Mouse (Mus musculus): Measurements from ENCODE around the gene Ndufa13. TPM values are rescaled to one million over a fixed set of nuclear protein-coding genes. Genes with fewer than 3 reads are reported as not detected.
A peak's percentile ranks its signal among the peaks of the same experiment; 100 is the strongest.

Ndufa13 gene
- polyA plus RNA-seq, 1 experiment from 2014 or later = 233 TPM

- Histone ChIP-seq H3K4me3 (ENCODE audit: low read length) (peak overlapping the region; percentile 80), H3K27ac (ENCODE audit: low read length) (peak overlapping the region; percentile 93), H3K27me3 (replicated peaks; ENCODE audit: control insufficient read depth, insufficient read depth, low read length) (no peaks in the 10 kb centered on the region), H3K36me3 (ENCODE audit: control insufficient read depth, insufficient read depth, low read length) (no peaks in the 10 kb centered on the region), H3K4me2 (ENCODE audit: low read depth, low read length) (peak overlapping the region; percentile 98), H3K9ac (ENCODE audit: low read depth, low read length) (peak overlapping the region; percentile 87), H3K9me3 (ENCODE audit: control insufficient read depth, low read length) (no peaks in the 10 kb centered on the region), H3K4me1 (ENCODE audit: control insufficient read depth, insufficient read depth, low read length) (peaks cover 42% of the 10 kb centered on the region)
- WGBS = 14% methylated on average over 12 of the region's 12 CpGs
- no peak for ATAC-seq
Observed at GRCm38 (mm10) chr8:69900895-69901451, 1.4 kb downstream of the Ndufa13 start.

- Histone ChIP-seq H3K9ac (ENCODE audit: low read depth, low read length) (no peak overlapping the region), H3K9me3 (ENCODE audit: control insufficient read depth, low read length) (no peaks in the 10 kb centered on the region), H3K4me1 (ENCODE audit: control insufficient read depth, insufficient read depth, low read length) (peaks cover 42% of the 10 kb centered on the region), H3K36me3 (ENCODE audit: control insufficient read depth, insufficient read depth, low read length) (0 out of 2 replicates have a peak, but pooled peaks cover 2% of the 10 kb centered on the region), H3K4me3 (ENCODE audit: low read length) (no peak overlapping the region), H3K4me2 (ENCODE audit: low read depth, low read length) (no peak overlapping the region), H3K27ac (ENCODE audit: low read length) (no peak overlapping the region), H3K27me3 (replicated peaks; ENCODE audit: control insufficient read depth, insufficient read depth, low read length) (no peaks in the 10 kb centered on the region)
- 93% methylated on average over 2 of the region's 2 CpGs for WGBS
- no peak for ATAC-seq
Observed at GRCm38 (mm10) chr8:69899876-69900275, 2.5 kb downstream of the Ndufa13 start.

DNA sequence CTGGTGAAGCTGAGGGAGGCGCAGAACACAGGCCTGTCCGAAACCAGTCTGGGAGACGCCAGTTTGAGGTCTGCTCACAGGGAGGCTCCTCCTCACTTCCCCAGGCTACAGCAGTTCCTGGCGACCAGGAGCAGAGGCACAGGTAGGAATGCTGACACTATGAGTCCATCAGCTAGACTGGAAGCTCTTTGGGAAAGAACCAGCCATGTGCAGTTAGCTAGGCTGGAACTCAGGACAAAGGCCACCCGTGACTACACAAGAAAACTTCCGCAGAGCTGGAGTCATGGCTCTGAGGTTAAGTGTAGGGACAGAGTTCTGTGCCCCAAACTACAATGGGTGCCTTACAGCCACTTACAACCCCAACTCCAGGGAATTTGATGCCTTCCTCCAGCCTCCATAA, 4.5 kb downstream of the Ndufa13 start:
- Histone ChIP-seq H3K27me3 (replicated peaks; ENCODE audit: control insufficient read depth, insufficient read depth, low read length) (no peaks in the 10 kb centered on the region), H3K4me3 (ENCODE audit: low read length) (no peak overlapping the region), H3K9ac (ENCODE audit: low read depth, low read length) (peak overlapping the region; percentile 32; the same call in 1 of the 2 replicates), H3K27ac (ENCODE audit: low read length) (no peak overlapping the region), H3K4me2 (ENCODE audit: low read depth, low read length) (no peak overlapping the region), H3K9me3 (ENCODE audit: control insufficient read depth, low read length) (no peaks in the 10 kb centered on the region), H3K4me1 (ENCODE audit: control insufficient read depth, insufficient read depth, low read length) (peaks cover 34% of the 10 kb centered on the region), H3K36me3 (ENCODE audit: control insufficient read depth, insufficient read depth, low read length) (0 out of 2 replicates have a peak, but pooled peaks cover 2% of the 10 kb centered on the region)
- ATAC-seq = no peak
- WGBS = 85% methylated on average over 6 of the region's 6 CpGs

DNA sequence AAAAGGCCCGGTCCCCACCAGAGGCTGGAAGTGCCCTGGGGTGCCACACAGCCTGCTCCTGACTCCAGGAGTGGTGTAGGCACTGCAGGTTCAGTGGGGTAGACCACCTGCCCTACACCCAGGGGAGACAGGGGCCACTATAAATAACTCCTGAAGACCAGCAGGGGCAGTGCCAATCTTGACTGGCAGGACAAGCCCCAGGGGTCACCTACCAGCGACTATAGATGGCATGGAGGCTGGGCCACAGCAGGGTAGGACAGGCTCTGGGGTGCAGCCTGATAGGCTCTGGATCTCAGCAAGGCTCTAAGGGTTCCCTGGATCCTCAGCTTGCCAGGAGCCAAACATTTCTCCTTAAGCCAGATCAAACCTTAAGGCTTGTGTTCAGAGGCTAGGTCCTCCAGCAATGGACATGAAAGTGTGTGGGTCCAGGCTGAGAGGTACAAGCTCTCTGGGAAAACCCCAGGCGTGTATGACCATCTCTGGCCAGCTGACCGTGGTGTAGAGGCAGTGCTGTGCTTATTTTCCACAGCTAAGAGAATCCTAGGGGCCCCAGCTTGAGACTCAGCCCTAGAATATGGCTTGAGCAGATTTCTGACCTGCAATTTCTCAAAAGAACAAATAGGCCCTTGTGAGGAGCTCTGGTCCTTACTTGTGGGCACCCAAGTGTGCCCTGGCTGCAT, 6.4 kb downstream of the Ndufa13 start:
- Histone ChIP-seq H3K9ac (ENCODE audit: low read depth, low read length) (peak overlapping the region; percentile 30; the same call in 1 of the 2 replicates), H3K4me1 (ENCODE audit: control insufficient read depth, insufficient read depth, low read length) (peaks cover 24% of the 10 kb centered on the region), H3K36me3 (ENCODE audit: control insufficient read depth, insufficient read depth, low read length) (0 out of 2 replicates have a peak, but pooled peaks cover 2% of the 10 kb centered on the region), H3K27me3 (replicated peaks; ENCODE audit: control insufficient read depth, insufficient read depth, low read length) (0 out of 2 replicates have a peak, but pooled peaks cover under 1% of the 10 kb centered on the region), H3K9me3 (ENCODE audit: control insufficient read depth, low read length) (no peaks in the 10 kb centered on the region), H3K4me2 (ENCODE audit: low read depth, low read length) (no peak overlapping the region), H3K27ac (ENCODE audit: low read length) (no peak overlapping the region), H3K4me3 (ENCODE audit: low read length) (no peak overlapping the region)
- WGBS = 76% methylated on average over 4 of the region's 4 CpGs
- no peak for ATAC-seq

GRCm38 (mm10) chr8:69894836-69895332, 7.5 kb downstream of the Ndufa13 start:
- peaks cover 15% of the 10 kb centered on the region for H3K4me1 ChIP-seq (ENCODE audit: control insufficient read depth, insufficient read depth, low read length)
- no peak overlapping the region for H3K4me3 ChIP-seq (ENCODE audit: low read length)
- H3K27ac ChIP-seq (ENCODE audit: low read length) = no peak overlapping the region
- WGBS = 63% methylated on average over 6 of the region's 6 CpGs
- H3K9me3 ChIP-seq (ENCODE audit: control insufficient read depth, low read length) = no peaks in the 10 kb centered on the region
- H3K27me3 ChIP-seq (replicated peaks; ENCODE audit: control insufficient read depth, insufficient read depth, low read length) = peaks cover 5% of the 10 kb centered on the region
- no peak overlapping the region for H3K9ac ChIP-seq (ENCODE audit: low read depth, low read length)
- ATAC-seq = no peak
- H3K4me2 ChIP-seq (ENCODE audit: low read depth, low read length) = no peak overlapping the region
- H3K36me3 ChIP-seq (ENCODE audit: control insufficient read depth, insufficient read depth, low read length) = 0 out of 2 replicates have a peak, but pooled peaks cover 2% of the 10 kb centered on the region

DNA sequence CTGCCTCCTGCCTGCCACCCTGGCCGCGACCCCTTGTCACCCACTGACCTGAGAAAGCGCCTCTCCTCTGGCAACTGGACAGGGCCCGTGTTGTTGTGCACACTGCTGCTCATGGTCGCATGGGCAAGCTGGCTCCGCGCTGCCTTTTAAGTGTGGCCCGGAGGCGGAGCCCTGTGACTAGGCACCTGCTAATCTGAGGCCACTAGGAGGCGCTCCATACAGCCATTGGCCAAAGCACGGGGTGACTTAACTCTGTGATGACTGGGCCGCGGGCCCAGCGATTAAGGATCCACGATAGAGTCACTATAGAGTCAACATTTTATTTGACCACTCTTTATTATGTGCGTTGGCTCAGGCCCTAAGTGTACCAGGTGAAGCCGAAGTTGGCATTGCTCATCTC, 8.5 kb downstream of the Ndufa13 start:
- no peaks in the 10 kb centered on the region for H3K9me3 ChIP-seq (ENCODE audit: control insufficient read depth, low read length)
- no peak overlapping the region for H3K9ac ChIP-seq (ENCODE audit: low read depth, low read length)
- no peak overlapping the region for H3K4me3 ChIP-seq (ENCODE audit: low read length)
- WGBS = 45% methylated on average over 17 of the region's 17 CpGs
- ATAC-seq = peak; percentile 21; the same call in 1 of the 2 replicates
- H3K4me2 ChIP-seq (ENCODE audit: low read depth, low read length) = no peak overlapping the region
- H3K27ac ChIP-seq (ENCODE audit: low read length) = no peak overlapping the region
- peaks cover 16% of the 10 kb centered on the region for H3K27me3 ChIP-seq (replicated peaks; ENCODE audit: control insufficient read depth, insufficient read depth, low read length)
- 0 out of 2 replicates have a peak, but pooled peaks cover 2% of the 10 kb centered on the region for H3K36me3 ChIP-seq (ENCODE audit: control insufficient read depth, insufficient read depth, low read length)
- H3K4me1 ChIP-seq (ENCODE audit: control insufficient read depth, insufficient read depth, low read length) = peaks cover 13% of the 10 kb centered on the region; the same call in 1 of the 2 replicates

- Histone ChIP-seq H3K4me2 (ENCODE audit: low read depth, low read length) (no peak overlapping the region), H3K9ac (ENCODE audit: low read depth, low read length) (no peak overlapping the region), H3K4me3 (ENCODE audit: low read length) (no peak overlapping the region), H3K36me3 (ENCODE audit: control insufficient read depth, insufficient read depth, low read length) (0 out of 2 replicates have a peak, but pooled peaks cover 2% of the 10 kb centered on the region), H3K27ac (ENCODE audit: low read length) (no peak overlapping the region), H3K4me1 (ENCODE audit: control insufficient read depth, insufficient read depth, low read length) (peaks cover 20% of the 10 kb centered on the region), H3K9me3 (ENCODE audit: control insufficient read depth, low read length) (no peaks in the 10 kb centered on the region), H3K27me3 (replicated peaks; ENCODE audit: control insufficient read depth, insufficient read depth, low read length) (peaks cover 46% of the 10 kb centered on the region)
- WGBS = 43% methylated on average over 19 of the region's 19 CpGs
- ATAC-seq = no peak
Observed at GRCm38 (mm10) chr8:69890813-69891241, 11.5 kb downstream of the Ndufa13 start.

DNA sequence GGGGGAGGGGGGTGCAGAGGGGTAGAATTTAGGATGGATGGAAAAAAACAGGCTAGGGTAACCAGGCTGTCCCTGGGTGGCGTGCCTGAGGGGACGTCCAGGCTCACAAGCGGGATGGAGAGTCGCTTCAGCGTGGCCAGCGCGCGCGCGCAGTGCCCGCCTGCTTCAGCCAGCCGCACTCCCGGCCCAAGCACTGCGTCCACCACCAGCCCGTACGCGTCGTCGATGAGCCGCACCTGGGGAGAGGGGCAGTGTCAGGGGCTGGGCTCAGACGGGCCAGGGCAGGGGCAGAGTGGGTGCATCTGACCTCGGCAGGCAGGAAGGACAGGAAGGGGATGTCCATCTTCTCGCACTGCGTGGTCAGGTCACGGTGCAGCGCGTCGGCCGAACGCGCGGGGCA, 13.5 kb downstream of the Ndufa13 start:
- ATAC-seq = peak; percentile 4; the same call in 1 of the 2 replicates
- H3K4me3 ChIP-seq (ENCODE audit: low read length) = peak overlapping the region; percentile 20
- H3K9ac ChIP-seq (ENCODE audit: low read depth, low read length) = peak overlapping the region; percentile 21; the same call in 1 of the 2 replicates
- H3K4me2 ChIP-seq (ENCODE audit: low read depth, low read length) = peak overlapping the region; percentile 23
- H3K27me3 ChIP-seq (replicated peaks; ENCODE audit: control insufficient read depth, insufficient read depth, low read length) = peaks cover 65% of the 10 kb centered on the region
- peaks cover 20% of the 10 kb centered on the region for H3K4me1 ChIP-seq (ENCODE audit: control insufficient read depth, insufficient read depth, low read length)
- no peak overlapping the region for H3K27ac ChIP-seq (ENCODE audit: low read length)
- 2% methylated on average over 31 of the region's 32 CpGs for WGBS
- no peaks in the 10 kb centered on the region for H3K36me3 ChIP-seq (ENCODE audit: control insufficient read depth, insufficient read depth, low read length)
- H3K9me3 ChIP-seq (ENCODE audit: control insufficient read depth, low read length) = no peaks in the 10 kb centered on the region

DNA sequence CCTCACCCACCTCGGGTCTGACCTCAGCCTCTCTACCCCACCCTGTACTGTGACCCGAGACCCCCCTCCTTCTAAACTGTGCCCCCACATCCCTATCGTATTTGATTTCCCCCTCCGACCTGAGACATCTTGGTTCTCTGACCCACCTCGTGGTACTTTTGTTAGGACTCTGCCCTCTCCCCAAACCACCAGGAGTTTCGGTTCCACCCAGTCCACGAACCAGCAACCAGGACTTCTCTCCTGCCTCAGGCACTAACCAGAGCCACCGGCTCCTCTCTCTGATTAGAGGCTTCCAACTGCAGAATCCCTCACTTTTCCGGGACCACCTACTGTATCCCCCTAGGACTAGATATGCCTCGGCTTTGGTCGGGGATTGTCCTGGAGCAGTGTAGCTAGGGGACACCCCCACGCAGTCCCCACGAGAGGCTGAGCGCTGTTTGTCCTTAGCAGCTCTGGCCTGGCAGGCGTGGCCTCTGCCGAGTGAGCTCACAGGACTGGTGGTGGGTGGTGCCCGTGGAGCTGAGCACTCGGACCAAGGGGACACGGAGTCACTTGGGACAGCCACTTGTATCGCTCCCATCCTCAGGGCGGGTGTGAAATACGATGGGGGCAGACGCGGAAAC, 14.0 kb downstream of the Ndufa13 start:
- H3K4me2 ChIP-seq (ENCODE audit: low read depth, low read length) = peak overlapping the region; percentile 39
- peaks cover 20% of the 10 kb centered on the region for H3K4me1 ChIP-seq (ENCODE audit: control insufficient read depth, insufficient read depth, low read length)
- no peaks in the 10 kb centered on the region for H3K36me3 ChIP-seq (ENCODE audit: control insufficient read depth, insufficient read depth, low read length)
- WGBS = 8% methylated on average over 24 of the region's 24 CpGs
- peak overlapping the region; percentile 29 for H3K4me3 ChIP-seq (ENCODE audit: low read length)
- 0 out of 2 replicates have a peak overlapping the region, but pooled peaks have one; percentile 21 for H3K9ac ChIP-seq (ENCODE audit: low read depth, low read length)
- peaks cover 70% of the 10 kb centered on the region for H3K27me3 ChIP-seq (replicated peaks; ENCODE audit: control insufficient read depth, insufficient read depth, low read length)
- no peak for ATAC-seq
- H3K27ac ChIP-seq (ENCODE audit: low read length) = no peak overlapping the region
- no peaks in the 10 kb centered on the region for H3K9me3 ChIP-seq (ENCODE audit: control insufficient read depth, low read length)

Data from intestine, embryonic 16.5 days (tissue).